Mouse (Mus musculus) megakaryocyte, embryonic 14.5 days (primary cell): ENCODE results near the gene Atrn.

Source experiments
- FLI1 ChIP-seq: IDR thresholded peaks from 2 replicates; pipeline ENCODE4 v1.6.1; 2012; ENCODE audit warnings: low read length, inconsistent platforms, mixed read lengths
- GATA1 ChIP-seq: IDR thresholded peaks from 3 replicates; pipeline ENCODE4 v1.6.1; 2012; ENCODE audit warnings: mixed read lengths, low read length, inconsistent platforms, borderline replicate concordance

- no peak for TF ChIP-seq GATA1
- TF ChIP-seq FLI1 = no peak
Measured at GRCm38 (mm10) chr2:130928530-130928929, 22.2 kb downstream of the Atrn start.
